Mouse (Mus musculus): ENCODE measurements around the gene Ston2. TPM values are rescaled to one million over a fixed set of nuclear protein-coding genes. Genes with fewer than 3 reads are reported as not detected.

Gene Ston2
- total RNA-seq (2021) = 10 to 100 TPM; 14.5 to 15.1 TPM
- long read RNA-seq, experiment 1, partial matches to known transcripts = 0 of 2 reads
- long read RNA-seq, experiment 1, other reads (novel, unspliced or antisense) = 1 of 2 reads
- long read RNA-seq, experiment 2, partial matches to known transcripts = 2 of 4 reads
- long read RNA-seq, experiment 2, other reads (novel, unspliced or antisense) = 2 of 4 reads

DNA sequence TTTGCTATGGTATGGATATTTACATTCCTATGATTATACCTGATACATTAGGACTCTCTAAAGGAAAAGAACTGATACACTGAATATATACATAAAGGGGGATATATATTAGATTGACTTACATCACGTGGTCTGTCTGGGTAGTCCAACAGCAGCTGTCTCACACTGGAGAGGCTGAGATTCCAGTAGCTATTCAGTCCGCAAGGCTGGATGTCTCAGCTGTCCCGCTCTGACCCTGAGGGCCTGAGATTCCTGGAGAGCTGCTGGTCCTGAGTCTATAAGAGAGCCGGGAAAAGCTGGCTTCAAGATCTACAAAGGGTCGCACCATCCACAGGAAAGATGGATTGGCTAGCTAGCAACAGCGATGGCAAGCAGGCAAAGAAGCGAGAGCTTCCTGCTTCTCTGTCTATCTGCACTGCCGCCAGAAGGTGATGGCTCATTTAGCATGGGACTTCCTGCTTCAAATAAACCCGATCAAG is at the start of gene Ston2:
Ston2 (minus strand) TSS at position 429 of the 479 bp plus-strand sequence.
- no peak for DNase-seq (ENCODE audit: low spot score in 2 of 2)

GRCm38 (mm10) chr12:91837401-91838065 is 49.3 kb upstream of the Ston2 start:
- DNase-seq (ENCODE audit: low spot score in 2 of 2) = peak in 1 of 2 experiments; percentile 47

DNA sequence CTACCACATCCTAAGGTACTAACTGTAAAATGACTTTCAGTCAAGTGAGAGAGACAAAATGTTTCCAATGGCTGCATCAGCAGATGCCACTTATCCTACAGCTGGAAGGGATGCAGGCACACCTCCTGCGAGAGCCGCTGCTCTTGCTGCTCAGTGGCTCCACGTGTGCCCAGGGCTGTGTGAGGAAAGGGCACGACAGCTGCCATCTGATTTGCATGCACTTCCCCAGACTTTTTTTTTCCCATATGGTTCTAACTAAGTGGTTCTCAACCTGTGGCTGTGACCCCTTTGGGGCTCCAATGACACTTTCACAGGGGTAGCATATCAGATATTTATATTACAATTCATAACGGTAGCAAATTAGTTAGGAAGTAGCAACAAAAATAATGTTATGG is 45.7 kb upstream of the Ston2 start:
- no peak for DNase-seq (ENCODE audit: low spot score in 2 of 2)

- no peak for DNase-seq (ENCODE audit: low spot score in 2 of 2)
These were observed 45.2 kb upstream of the Ston2 start for GRCm38 (mm10) chr12:91833237-91833938.

GRCm38 (mm10) chr12:91831410-91831809 is 43.2 kb upstream of the Ston2 start:
- DNase-seq (ENCODE audit: low spot score in 2 of 2) = no peak

DNA sequence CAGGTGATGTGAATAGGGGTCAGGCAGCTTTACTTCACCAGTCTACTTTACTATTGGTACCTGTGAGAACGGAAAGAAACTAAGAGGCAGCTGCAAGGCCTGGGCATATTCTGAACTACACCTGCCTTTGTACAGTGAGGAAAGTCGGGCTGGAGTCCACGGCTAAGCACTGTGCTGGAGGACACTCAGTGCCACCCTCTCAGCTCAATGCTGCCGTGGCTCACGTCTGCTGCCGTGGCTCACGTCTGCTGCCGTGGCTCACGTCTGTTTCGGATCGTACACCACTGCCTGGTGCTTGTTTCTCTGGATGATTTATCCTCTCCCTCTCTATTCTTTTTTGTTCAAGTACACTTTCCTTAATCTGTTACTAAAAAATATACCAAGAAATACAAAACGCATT is 32.3 kb upstream of the Ston2 start:
- no peak for DNase-seq (ENCODE audit: low spot score in 2 of 2)

- no peak for DNase-seq (ENCODE audit: low spot score in 2 of 2)
These were observed 30.5 kb upstream of the Ston2 start for GRCm38 (mm10) chr12:91818726-91819125.

- DNase-seq (ENCODE audit: low spot score in 2 of 2) = no peak
These were observed 27.8 kb upstream of the Ston2 start for GRCm38 (mm10) chr12:91815990-91816389.

DNA sequence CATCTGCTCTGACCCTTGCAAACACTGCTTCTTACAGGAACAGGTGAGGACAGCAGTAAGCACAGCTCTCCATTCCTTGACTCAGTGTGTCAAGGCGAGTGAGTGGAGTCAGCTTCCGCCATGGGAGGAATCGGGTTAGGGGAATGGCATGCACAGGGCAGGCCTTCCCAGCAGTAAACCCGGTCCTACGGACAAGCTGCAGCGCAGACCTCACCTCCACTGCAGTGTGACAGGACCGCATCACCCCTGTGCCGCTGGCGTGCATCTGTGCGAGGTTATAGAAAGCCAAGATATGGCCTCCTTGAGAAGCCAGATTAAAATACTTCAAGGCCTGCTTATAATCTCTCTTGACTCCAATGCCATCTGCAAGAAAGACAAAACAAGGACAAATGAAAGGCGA is 27.4 kb upstream of the Ston2 start:
- DNase-seq (ENCODE audit: low spot score in 2 of 2) = no peak

- no peak for DNase-seq (ENCODE audit: low spot score in 2 of 2)
These were observed 20.7 kb upstream of the Ston2 start for GRCm38 (mm10) chr12:91808911-91809310.

GRCm38 (mm10) chr12:91807761-91808160 is 19.6 kb upstream of the Ston2 start:
- DNase-seq (ENCODE audit: low spot score in 2 of 2) = no peak

- DNase-seq (ENCODE audit: low spot score in 2 of 2) = no peak
These were observed 18.9 kb upstream of the Ston2 start for GRCm38 (mm10) chr12:91807095-91807494.

DNA sequence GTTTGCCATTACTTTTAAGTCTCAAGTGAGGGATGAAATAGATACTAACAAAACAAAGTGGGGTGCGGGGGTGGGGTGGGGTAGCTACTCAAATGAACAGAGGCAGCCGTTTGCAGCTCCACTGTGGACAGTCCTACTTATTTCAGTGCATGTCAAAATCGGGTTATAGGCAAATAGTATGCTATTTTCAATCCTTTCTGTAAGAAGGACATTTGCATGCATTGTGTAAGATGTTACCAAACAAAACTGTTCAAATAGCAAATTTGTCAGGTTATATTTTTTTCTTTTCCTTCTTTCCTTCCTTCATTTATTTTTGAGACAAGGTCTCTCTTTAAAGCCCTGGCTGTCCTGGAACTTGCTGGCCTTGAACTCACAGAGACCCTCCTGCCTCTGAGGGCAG is 16.1 kb upstream of the Ston2 start:
- no peak for DNase-seq (ENCODE audit: low spot score in 2 of 2)

GRCm38 (mm10) chr12:91803207-91803932 is 15.2 kb upstream of the Ston2 start:
- DNase-seq (ENCODE audit: low spot score in 2 of 2) = no peak

DNA sequence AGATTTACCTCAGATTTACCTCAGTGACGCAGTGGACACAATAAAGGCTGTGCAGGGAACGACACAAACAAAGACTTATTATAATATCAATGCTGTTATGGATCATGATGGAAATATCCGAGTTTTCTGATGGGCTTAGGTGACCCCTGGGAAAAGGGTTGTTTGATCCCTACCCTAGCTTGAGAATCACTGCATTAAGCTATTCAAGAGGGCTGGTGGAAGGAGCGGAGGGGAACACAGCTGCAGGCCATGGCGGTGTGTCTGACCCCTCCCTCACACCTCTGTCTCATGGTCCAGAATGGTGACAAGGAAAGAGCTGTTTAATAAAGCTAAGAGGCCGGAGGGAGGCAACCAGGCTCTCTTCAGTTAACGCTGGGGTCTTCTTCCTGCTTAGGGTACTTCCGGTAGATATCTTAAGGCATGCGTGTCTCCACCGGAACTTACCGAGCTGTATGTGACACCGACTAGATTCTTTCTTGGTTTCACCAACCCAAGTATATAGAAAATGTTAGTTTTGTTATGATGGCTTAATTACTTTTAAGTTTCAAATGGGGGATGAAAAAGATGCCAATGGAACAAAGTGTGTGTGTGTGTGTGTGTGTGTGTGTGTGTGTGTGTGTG is 14.5 kb upstream of the Ston2 start:
- no peak for DNase-seq (ENCODE audit: low spot score in 2 of 2)

DNA sequence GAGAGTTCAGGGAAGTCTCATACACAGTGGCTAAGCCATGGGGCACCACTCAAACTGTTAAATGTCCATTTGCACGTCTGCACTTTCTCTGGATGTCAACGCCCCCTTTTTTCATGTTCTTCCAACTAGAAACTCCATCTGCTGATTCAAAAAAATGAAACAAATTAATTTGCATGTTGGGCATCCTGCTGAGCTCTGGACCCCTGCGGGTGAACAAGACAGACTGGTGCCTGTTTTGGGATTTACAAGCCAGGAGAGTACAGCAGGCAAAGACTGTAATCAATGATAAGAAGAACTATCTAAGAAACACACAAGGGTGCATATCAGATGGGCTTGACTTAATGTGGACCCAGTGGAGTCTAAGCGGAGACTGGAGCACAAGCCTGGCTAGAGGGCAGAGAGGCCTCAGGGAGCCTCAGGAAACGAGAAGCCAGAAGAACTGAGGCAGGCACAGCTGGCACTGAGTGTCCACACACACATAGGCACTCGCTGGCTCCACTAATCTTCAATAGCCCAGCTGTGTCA is 12.7 kb upstream of the Ston2 start:
- DNase-seq (ENCODE audit: low spot score in 2 of 2) = no peak

DNA sequence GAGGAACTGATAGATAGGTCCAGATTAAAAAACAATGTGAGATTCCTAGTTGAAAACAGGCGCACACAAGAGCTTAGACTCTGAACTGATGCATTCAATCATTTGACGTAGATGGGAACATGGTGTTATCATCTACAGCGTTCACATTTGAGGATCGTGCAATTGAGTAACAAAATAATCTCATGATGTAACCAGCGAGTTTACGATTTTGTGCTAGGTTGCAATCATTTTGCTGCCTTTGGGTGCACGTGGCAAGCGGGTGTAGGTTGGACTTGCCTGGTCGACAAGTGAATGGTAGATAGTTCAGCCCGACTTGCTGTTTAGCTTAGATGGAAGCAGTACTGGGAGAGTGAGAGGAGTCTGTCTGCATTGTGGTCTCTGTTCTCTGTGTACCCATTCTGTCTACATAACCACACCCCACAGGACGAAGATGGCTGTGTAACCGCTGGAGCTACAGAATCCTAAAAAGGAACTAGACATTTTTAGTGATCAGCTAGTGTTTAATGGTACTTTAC is 11.7 kb upstream of the Ston2 start:
- no peak for DNase-seq (ENCODE audit: low spot score in 2 of 2)

- no peak for DNase-seq (ENCODE audit: low spot score in 2 of 2)
These were observed 11.2 kb upstream of the Ston2 start for GRCm38 (mm10) chr12:91799379-91799773.

- DNase-seq (ENCODE audit: low spot score in 2 of 2) = no peak
These were observed 10.7 kb upstream of the Ston2 start for GRCm38 (mm10) chr12:91798720-91799378.

- DNase-seq (ENCODE audit: low spot score in 2 of 2) = no peak
These were observed 8.6 kb upstream of the Ston2 start for GRCm38 (mm10) chr12:91796774-91797173.

All from adrenal gland, postnatal 4 days (tissue).